Mouse (Mus musculus) heart, adult 2 months (tissue): Measurements from ENCODE around the gene Cybb. TPM values are rescaled to one million over a fixed set of nuclear protein-coding genes. Genes with fewer than 3 reads are reported as not detected.

Experiments
- DNase-seq, 2 experiments: peaks; one replicate each; pipeline ENCODE4 v3.0.0; 2021
- H3K27ac ChIP-seq: fragments of 200-600 bp; 2 replicates; pipeline ENCODE4 v1.8.1; 2022
- H3K27me3 ChIP-seq: fragments of 200-500 bp; 2 replicates; pipeline ENCODE4 v1.6.1; 2012; ENCODE audit warnings: mild to moderate bottlenecking, low read length, inconsistent platforms, mixed read lengths; ENCODE audit not compliant: control insufficient read depth, insufficient read depth
- H3K36me3 ChIP-seq: fragments of 200-500 bp; 2 replicates; pipeline ENCODE4 v1.6.1; 2012; ENCODE audit warnings: low read length, inconsistent platforms; ENCODE audit not compliant: control insufficient read depth, insufficient read depth
- H3K4me1 ChIP-seq: fragments of 200-500 bp; 2 replicates; pipeline ENCODE4 v1.6.1; 2011; ENCODE audit warnings: low read length; ENCODE audit not compliant: control insufficient read depth, insufficient read depth
- H3K4me3 ChIP-seq: fragments of 200-600 bp; 2 replicates; pipeline ENCODE4 v1.8.1; 2022
- H3K79me2 ChIP-seq: fragments of 200-500 bp; replicated peaks from 2 replicates; pipeline ENCODE4 v1.6.1; 2012; ENCODE audit warnings: mild to moderate bottlenecking, inconsistent platforms, low read length, moderate library complexity, mixed read lengths; ENCODE audit not compliant: control insufficient read depth, insufficient read depth
- H3K9ac ChIP-seq: fragments of 200-500 bp; 2 replicates; pipeline ENCODE4 v1.6.1; 2012; ENCODE audit warnings: low read depth, mild to moderate bottlenecking, control low read depth, inconsistent platforms, low read length, mixed read lengths
- CTCF ChIP-seq: fragments of 200-600 bp; IDR thresholded peaks from 2 replicates; pipeline ENCODE4 v1.8.1; 2022; ENCODE audit warnings: antibody characterized with exemption, mild to moderate bottlenecking, moderate library complexity
- EP300 ChIP-seq: fragments of 200-500 bp; IDR thresholded peaks from 2 replicates; pipeline ENCODE4 v1.6.1; 2011; ENCODE audit warnings: low read depth, low read length, control low read depth; ENCODE audit not compliant: insufficient read depth
- POLR2A ChIP-seq: fragments of 200-500 bp; IDR thresholded peaks from 2 replicates; pipeline ENCODE4 v1.6.1; 2011; ENCODE audit warnings: mild to moderate bottlenecking, low read depth, low read length, control low read depth; ENCODE audit not compliant: insufficient read depth
- WGBS: fragments of 180-500 bp; shearing (Covaris S2); methylation state at CpG from one replicate; pipeline ENCODE4 v1.1.7; 2018; 5-methylcytosine and 5-hydroxymethylcytosine counted together
- intact Hi-C: fragments of 180-260 bp; cut with DNase I; formaldehyde crosslinking; loops from one replicate; pipeline ENCODE4 v1.15.1; 2025
- polyA plus RNA-seq: library from polyadenylated mRNA; depleted of rRNA; stranded (reverse); fragments of >200 nt; gene quantifications from 2 replicates; pipeline ENCODE4 v1.2.3, GENCODE M21; 2012
- total RNA-seq, 2 experiments: library from RNA; stranded (reverse); gene quantifications; 2 replicates each; pipeline ENCODE4 v1.2.3; 2021

Cybb gene
- total and polyA plus RNA-seq, 3 experiments: 2.1 to 10.7 (median 8.6) TPM

- Histone ChIP-seq H3K9ac (no peak overlapping the region), H3K36me3 (no peaks in the 10 kb centered on the region), H3K4me3 (no peak overlapping the region), H3K27me3 (no peaks in the 10 kb centered on the region), H3K27ac (no peak overlapping the region), H3K4me1 (no peaks in the 10 kb centered on the region), H3K79me2 (no peaks in the 10 kb centered on the region)
- 72% methylated on average over 4 of the region's 4 CpGs for WGBS
- intact Hi-C loops: no loop called here
- no peak for DNase-seq
- TF ChIP-seq EP300 (no peak), CTCF (no peak), POLR2A (no peak)
Observed at GRCm38 (mm10) chrX:9460387-9460930, 27.1 kb downstream of the Cybb start.

- intact Hi-C loops: no loop called here
- no peak for TF ChIP-seq POLR2A
- no peak for TF ChIP-seq CTCF
- no peak for TF ChIP-seq EP300
- no peak overlapping the region for H3K9ac ChIP-seq
- H3K4me3 ChIP-seq: no peak overlapping the region
- H3K27ac ChIP-seq: no peak overlapping the region
- no peaks in the 10 kb centered on the region for H3K4me1 ChIP-seq
- H3K27me3 ChIP-seq: no peaks in the 10 kb centered on the region
- H3K79me2 ChIP-seq: no peaks in the 10 kb centered on the region
- WGBS: 81% methylated on average over 5 of the region's 5 CpGs
- no peaks in the 10 kb centered on the region for H3K36me3 ChIP-seq
- no peak for DNase-seq
Observed at GRCm38 (mm10) chrX:9452375-9452774, 35.2 kb downstream of the Cybb start.

GRCm38 (mm10) chrX:9447284-9447683 is 40.3 kb downstream of the Cybb start:
- Histone ChIP-seq H3K36me3 (no peaks in the 10 kb centered on the region), H3K27ac (no peak overlapping the region), H3K4me3 (no peak overlapping the region), H3K27me3 (no peaks in the 10 kb centered on the region), H3K4me1 (no peaks in the 10 kb centered on the region), H3K79me2 (no peaks in the 10 kb centered on the region), H3K9ac (no peak overlapping the region)
- intact Hi-C loops: no loop called here
- DNase-seq: no peak
- TF ChIP-seq CTCF (no peak), POLR2A (no peak), EP300 (no peak)

- DNase-seq: no peak
- WGBS: 66% methylated on average over 4 of the region's 4 CpGs
- no peaks in the 10 kb centered on the region for H3K36me3 ChIP-seq
Observed at GRCm38 (mm10) chrX:9441102-9441501, 46.5 kb downstream of the Cybb start.

GRCm38 (mm10) chrX:9440556-9440955 is 47.0 kb downstream of the Cybb start:
- H3K4me1 ChIP-seq: no peaks in the 10 kb centered on the region
- no peak overlapping the region for H3K27ac ChIP-seq
- TF ChIP-seq CTCF (no peak), EP300 (no peak), POLR2A (no peak)
- WGBS: 87% methylated on average over 4 of the region's 4 CpGs
- H3K36me3 ChIP-seq: no peaks in the 10 kb centered on the region
- H3K79me2 ChIP-seq: no peaks in the 10 kb centered on the region
- no peak overlapping the region for H3K9ac ChIP-seq
- intact Hi-C loops: no loop called here
- H3K27me3 ChIP-seq: no peaks in the 10 kb centered on the region
- DNase-seq: no peak
- no peak overlapping the region for H3K4me3 ChIP-seq

More at GRCm38 (mm10) chrX:9441102-9441501, 46.5 kb downstream of the Cybb start:
- no peaks in the 10 kb centered on the region for H3K27me3 ChIP-seq
- no peak for TF ChIP-seq EP300
- peak; percentile 44 for TF ChIP-seq CTCF
- H3K27ac ChIP-seq: no peak overlapping the region
- intact Hi-C loops: no loop called here
- H3K9ac ChIP-seq: no peak overlapping the region
- no peak overlapping the region for H3K4me3 ChIP-seq
- no peaks in the 10 kb centered on the region for H3K79me2 ChIP-seq
- no peaks in the 10 kb centered on the region for H3K4me1 ChIP-seq

GRCm38 (mm10) chrX:9439257-9439656 is 48.3 kb downstream of the Cybb start:
- DNase-seq: no peak
- H3K4me1 ChIP-seq: no peaks in the 10 kb centered on the region
- WGBS: 52% methylated on average over 2 of the region's 2 CpGs
- no peaks in the 10 kb centered on the region for H3K36me3 ChIP-seq
- intact Hi-C loops: no loop called here
- no peaks in the 10 kb centered on the region for H3K79me2 ChIP-seq
- H3K27ac ChIP-seq: no peak overlapping the region
- H3K4me3 ChIP-seq: no peak overlapping the region
- no peak overlapping the region for H3K9ac ChIP-seq
- H3K27me3 ChIP-seq: no peaks in the 10 kb centered on the region
- TF ChIP-seq CTCF (no peak), POLR2A (no peak), EP300 (no peak)
